Mouse (Mus musculus) right cerebral cortex, adult 18-20 months (tissue): ENCODE measurements around the gene Twist2.

Experiments
- DNase-seq: peaks from one replicate; pipeline ENCODE4 v3.0.0; 2022; ENCODE audit warnings: mixed read lengths

Twist2 gene

DNA sequence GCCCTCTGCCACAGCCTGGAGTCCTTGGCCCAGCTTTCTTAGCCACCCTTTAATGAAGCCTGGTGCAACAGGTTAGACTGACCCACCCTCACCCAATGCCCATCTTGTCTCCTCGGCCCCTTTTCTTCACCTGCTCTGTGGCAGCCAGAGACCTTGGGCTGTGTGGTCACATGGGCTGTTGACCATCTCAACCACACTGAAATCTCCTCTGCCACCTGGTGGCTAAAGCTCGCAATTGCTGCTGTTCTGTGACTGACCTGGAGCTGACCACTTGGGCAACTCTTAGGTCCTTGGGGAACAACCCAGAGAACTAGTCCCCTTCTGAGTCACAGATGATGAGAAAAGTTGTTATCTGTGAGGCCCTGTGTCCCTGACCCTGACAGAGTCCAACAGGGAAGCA, 73.4 kb downstream of the Twist2 start:
- peak; percentile 31 for DNase-seq

DNA sequence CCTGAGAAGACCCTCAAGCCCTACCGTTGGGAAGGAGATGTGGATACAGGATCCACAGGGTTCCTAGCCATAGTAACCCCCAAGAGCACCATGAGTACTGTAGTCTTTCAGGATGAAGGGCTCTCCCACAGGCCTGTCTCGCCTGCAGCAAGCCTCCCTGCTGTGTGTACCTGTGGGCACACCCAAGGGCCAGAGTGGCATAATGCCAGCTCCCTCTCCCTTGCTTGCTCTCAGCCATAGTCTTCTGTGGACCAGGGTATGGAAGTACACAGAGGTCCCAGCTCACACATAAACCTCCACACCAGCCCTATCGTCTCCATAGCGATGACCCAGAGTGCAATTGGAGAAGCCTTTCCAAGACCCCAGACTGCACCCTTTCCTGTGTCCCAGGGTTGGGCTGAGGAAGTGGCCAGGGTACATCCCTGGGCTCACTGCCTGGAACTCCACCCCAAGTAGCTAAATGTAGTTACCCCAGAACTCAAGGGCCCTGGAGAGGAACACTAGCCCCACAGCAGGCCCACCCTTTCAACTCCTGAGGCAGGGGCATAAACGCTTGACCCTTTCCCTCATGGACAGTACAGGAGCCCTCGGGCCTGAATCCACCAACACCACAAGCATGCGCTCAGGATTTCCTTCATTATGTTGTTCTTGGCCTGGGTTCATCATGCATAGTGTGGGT, 73.9 kb downstream of the Twist2 start:
- no peak for DNase-seq

DNA sequence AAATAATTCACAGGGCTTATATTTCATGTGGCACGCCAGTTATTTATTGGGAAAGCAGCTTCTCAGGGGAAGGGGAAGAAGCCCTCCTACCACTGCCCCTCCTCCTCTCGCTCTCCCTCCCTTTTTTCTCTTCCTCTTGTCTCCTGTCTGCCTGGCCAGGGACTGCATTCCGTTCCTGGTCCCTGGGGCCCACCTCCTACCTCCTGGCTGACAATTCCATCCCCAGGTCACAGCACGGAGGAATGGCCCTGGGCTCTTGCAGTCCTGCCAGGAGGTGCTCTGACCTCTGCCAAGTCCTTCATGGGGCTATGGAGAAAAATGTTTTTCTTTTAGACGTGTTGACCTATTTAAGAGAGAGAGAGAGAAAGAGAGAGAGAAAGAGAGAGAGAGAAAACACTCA, 77.4 kb downstream of the Twist2 start:
- DNase-seq, result no peak

DNA sequence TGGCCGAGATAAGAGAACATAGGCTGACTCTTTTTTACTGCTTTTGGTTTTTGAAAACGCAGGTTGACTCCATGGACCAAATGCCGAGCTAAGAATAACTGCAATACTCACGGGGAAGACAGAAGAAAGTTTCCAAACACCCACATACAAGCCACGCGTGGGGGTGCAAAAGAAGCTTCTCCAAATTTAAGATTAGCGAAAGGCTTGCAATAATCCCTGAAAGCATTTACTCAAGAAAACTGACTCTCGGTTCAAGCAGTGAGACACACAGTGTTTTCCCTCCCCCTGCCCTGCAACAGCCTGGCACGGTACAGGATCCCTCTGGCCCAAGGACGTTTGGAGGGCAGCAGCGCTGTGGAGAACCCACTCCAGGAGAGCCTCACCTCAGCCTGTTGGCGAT, 78.9 kb downstream of the Twist2 start:
- DNase-seq, result peak; percentile 83

DNA sequence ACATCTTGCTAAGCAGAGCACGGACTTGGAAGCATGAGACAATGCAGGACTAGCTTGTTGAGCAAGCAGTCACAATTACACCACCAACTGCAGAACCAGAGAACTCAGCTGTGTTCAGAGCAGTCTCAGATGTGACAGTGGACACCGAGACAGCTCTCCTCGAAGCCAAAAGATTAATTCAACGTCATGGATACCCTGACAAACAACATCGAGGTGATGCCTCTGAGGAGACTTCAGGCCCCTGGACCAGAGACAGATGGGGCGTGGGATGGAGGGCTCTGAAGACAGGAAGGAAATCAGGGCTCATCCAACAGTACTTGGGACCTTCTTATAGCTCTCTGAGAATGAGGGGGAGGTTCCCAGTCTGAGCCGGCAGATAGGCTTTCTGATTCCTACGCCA, 79.6 kb downstream of the Twist2 start:
- DNase-seq, result peak; percentile 78

DNA sequence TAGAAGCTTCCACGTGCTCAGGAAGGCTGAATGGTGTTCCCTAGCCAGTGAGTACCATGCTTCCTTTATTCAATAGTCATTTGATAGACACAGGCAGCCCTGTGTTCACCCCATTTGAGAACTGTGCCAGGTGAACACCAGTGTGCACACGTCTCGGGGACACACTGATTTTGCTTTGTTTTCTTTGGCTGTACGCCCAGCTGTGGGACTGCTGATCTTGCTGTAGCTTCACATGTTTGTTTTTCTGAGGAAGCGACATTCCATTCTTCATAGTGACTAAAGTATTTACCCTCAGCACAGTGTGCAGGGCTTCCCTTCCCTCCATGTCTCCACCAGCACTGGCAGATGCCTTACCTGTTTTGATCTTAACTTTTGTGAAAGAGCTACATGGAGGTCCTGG, 81.9 kb downstream of the Twist2 start:
- no peak for DNase-seq

DNA sequence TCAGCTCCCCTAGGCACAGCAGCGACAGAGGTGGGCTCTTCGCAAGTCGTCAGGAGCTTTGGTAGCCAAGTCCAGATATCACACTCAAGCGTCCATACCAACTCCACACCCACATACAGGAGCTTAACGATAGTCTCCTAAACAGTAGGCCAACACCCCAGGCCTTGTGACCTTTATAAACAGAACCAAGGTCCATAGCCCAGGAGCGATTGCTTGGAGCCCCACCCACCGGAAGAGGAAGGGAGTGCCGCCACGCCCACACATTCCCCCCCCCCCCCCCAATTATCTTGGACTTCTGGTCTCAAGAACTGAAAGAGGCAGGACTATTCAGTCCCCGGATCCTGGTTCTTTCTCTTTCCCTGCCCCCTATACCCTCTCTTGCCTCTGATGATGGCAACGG, 92.3 kb downstream of the Twist2 start:
- no peak for DNase-seq

DNA sequence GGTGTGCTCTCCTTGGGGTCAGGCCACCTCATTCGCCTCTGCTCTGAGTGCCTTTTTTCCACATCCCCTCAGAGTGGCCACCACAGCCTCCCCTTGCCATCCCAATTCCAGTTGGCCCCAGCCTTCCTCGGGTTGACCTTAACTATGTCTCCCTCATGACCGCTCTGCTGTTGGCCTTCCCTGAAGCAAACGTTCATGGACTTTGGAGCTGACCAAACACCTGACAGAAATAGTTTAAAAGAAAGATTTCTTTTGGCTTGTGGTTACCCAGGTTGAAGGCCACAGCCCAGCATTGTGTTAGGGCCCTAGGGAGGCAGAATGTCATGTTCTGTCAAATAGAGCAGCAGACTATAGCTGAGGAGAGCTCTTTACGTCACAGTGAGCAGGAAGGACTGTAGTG, 93.0 kb downstream of the Twist2 start:
- DNase-seq, result no peak

DNA sequence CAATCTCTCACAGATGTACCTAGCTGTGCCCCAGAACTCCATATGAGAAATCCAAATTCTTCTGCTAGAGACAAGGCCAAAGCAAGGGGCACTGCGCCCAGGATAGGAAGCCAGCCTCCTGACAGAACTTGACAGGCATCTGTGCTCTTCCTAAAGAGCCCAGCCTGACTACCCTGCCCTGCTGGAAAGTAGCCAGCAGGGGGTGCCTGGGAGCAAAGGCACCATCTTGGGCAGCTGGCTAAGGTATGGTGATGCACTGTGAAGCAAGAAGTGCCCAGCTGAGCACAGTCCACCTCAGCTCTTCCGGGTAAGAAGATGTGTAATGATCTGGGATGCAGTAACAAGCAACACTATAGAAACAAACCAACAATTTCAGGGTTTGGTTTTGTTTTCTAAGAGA, 95.8 kb downstream of the Twist2 start:
- no peak for DNase-seq
